Mouse (Mus musculus) granulocyte monocyte progenitor cell, adult 5-6 weeks (primary cell): Measurements from ENCODE around the gene Olfr1494. TPM values are rescaled to one million over a fixed set of nuclear protein-coding genes. Genes with fewer than 3 reads are reported as not detected.

Source experiments
- ATAC-seq: replicated peaks from 2 replicates; pipeline ENCODE4 v1.8.0; 2016; ENCODE audit warnings: mild to moderate bottlenecking, moderate TSS enrichment, inconsistent platforms; ENCODE audit not compliant: poor library complexity, severe bottlenecking
- total RNA-seq, 2 experiments: library from RNA; stranded (forward) in 1 of 2; stranded (reverse) in 1 of 2; fragments of 200-712, 200-1000 nt in 1 of 2; fragments of >200 nt in 1 of 2; fragmentation: Nextera tagmentation in 1 of 2; gene quantifications; 2 replicates each; pipeline ENCODE4 v1.2.3; 2014 to 2017

The Olfr1494 gene
- total RNA-seq (2014; fragmentation: Nextera tagmentation), result not detected in 2 replicates
- total RNA-seq (2017), result not detected in 2 replicates

DNA sequence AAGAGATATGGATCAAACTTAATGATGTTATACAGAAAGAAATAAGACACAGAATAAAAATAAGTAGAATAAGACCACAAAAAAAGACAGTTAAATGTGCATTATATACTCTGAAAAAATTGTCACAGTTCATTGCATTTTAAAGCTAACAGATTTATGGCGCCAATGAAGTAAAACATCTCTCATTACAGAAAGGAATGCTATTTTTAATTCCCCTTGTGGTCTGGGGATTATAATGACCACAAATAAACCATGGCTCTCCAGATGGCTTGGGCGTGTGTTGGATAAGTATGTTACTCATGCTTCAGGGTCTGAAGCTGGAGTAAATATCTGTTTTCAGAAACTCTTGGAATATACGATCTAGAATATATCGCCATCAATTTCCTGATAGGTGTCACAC is at the start of gene Olfr1494:
Olfr1494 (plus strand) TSS at position 301 of the 400 bp plus-strand sequence.
- ATAC-seq, result no peak

DNA sequence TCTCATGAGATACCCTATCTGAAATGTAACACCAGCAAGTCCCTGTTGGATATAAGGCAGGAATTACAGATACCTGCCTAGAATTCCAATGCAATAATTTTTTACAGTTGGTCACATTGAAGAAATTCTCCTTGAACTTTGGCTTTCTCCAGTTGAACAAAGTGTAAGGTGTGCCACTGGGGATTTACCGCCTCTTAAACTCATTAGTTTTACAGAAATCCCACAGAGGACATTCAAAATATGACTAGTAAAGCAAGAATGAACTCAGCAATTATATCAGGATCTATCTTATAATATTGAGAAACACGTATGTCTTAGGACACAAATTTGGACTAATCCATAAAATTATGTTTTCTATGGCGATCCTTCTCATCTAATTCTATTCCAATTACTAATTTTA is 42.6 kb upstream of the Olfr1494 start, which contains the start of gene Olfr1491:
Olfr1491 (plus strand) TSS at position 301 of the 400 bp plus-strand sequence.
- no peak for ATAC-seq

DNA sequence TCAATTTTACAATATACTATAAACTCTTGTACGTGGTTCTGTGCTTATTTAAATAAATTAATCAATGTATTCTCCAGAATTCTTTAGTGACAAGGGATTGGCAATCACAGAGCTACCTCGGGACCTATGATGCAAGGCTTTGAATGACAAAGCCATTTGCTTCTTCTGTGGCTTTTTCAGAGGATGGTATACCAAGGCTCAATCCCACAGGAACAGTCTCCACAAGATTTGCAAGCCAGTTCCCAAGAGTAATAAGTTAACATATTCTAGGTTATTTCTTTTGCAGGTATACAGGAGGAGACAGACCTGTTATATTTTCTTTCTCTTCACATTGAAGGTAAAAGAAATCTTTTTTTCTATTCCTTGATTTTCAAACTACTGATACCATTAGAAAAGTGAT is 16.6 kb upstream of the Olfr1494 start, which contains the start of gene Olfr1493-ps1:
Olfr1493-ps1 (plus strand) TSS at position 301 of the 400 bp plus-strand sequence.
- ATAC-seq, result no peak

DNA sequence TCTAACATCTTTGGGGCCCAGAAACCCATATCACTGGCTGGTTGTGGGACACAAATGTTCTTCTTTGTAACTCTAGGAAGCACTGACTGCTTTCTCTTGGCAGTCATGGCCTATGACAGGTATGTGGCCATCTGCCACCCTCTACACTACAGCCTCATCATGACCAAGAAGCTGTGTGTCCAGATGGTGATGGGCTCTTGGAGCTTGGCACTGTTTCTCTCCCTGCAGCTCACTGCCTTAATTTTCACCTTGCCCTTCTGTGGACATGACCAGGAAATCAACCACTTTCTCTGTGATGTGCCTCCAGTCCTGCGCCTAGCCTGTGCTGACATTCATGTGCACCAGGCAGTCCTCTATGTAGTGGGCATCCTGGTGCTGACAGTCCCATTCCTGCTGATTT is 9.8 kb downstream of the Olfr1494 start:
- no peak for ATAC-seq

DNA sequence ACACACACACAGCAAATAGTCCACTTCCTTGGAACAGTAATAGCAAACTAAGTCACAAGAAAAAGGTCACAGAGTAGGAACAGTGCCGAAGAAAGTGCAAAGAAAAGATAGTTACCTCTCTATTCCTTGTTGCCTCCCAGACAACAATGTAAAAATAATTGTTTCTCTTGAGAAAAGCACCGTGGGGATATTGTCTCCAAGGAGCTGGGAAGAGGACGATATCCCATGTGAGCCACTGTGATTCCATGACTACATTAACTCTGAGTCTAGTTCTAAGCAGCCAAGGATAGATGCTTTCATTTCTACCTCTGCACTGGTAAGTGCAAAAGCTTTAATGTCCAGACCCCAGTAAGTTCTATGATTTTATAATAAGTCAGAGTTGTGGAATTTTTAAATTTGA is 24.8 kb downstream of the Olfr1494 start, which contains the start of gene Olfr1495:
Olfr1495 (plus strand) TSS at position 301 of the 400 bp plus-strand sequence.
- ATAC-seq, result no peak

DNA sequence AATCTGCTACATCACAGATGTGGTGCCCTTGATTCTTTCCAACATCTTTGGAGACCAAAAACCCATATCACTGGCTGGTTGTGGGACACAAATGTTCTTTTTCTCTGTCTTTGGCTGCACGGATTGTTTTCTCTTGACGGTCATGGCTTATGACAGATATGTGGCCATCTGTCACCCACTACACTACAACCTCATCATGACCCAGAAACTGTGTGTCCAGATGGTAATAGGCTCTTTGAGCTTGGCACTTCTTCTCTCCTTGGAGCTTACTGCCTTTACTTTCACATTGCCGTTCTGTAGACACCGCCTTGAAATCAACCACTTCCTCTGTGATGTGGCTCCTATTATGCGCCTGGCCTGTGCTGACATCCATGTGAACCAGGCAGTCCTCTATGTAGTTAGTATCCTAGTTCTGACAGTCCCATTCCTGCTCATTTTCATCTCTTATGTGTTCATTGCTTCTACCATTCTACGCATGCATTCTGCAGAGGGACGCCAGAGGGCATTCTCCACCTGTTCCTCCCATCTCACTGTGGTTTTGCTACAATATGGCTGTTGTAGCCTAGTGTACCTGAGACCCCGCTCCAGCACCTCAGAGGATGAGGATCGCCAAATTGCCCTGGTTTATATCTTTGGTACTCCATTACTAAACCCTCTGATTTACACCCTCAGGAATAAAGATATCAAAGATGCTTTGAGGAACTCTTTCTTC is 29.2 kb downstream of the Olfr1494 start:
- no peak for ATAC-seq

DNA sequence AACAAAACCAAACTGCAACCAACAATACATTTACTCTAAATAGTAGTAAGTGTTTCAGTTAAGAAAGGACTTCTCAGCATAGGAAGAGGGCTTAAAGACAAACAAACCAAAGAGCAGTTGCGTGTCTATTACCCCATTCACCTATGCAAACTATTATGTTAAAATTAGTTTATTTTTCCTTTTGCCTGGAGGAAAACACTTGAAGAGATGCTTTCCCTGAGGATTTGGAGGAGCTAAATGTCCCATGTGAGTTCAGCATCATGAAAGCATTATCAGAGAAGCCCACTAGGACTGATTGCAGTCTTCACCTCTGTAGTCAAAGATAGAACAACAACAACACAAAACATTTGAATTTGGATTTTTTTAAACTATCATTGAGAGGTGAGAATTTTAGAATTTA is 38.0 kb downstream of the Olfr1494 start, which contains the start of gene Olfr1496:
Olfr1496 (plus strand) TSS at position 301 of the 400 bp plus-strand sequence.
- no peak for ATAC-seq

DNA sequence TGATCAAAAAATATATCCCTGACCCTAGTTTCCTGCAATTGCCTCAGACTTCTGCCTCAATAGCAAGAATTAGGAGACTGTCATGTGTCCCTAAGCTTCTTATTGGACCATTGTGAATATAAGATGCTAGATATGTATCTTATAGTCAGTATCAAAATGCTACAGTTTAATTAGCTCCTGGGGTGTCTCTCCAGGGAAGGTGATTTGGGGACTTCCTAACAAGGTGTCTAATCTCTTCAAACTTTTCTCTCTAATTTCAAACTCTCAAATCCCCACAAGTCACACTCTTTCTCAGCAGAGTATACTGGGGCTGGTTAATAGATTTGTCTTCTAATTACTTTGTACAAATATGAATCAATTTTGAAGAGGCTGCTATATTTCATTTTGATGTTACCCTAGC is 58.6 kb downstream of the Olfr1494 start, which contains the start of gene Olfr1497:
Olfr1497 (minus strand) TSS at position 101 of the 400 bp plus-strand sequence.
- ATAC-seq, result no peak

Other genes starting within 250 kb of the Olfr1494 start
- gene Olfr1477, start 239.2 kb upstream of the Olfr1494 start, total RNA-seq (2014; fragmentation: Nextera tagmentation), result not detected in 2 replicates
- not detected in 2 replicates for gene Olfr1477, start 239.2 kb upstream of the Olfr1494 start, total RNA-seq (2017)
- not detected in 2 replicates for gene Olfr1480, start 211.8 kb upstream of the Olfr1494 start, total RNA-seq (2014; fragmentation: Nextera tagmentation)
- gene Olfr1480, start 211.8 kb upstream of the Olfr1494 start, total RNA-seq (2017), result not detected in 2 replicates
- not detected in 2 replicates for gene Olfr1484, start 156.2 kb upstream of the Olfr1494 start, total RNA-seq (2014; fragmentation: Nextera tagmentation)
- gene Olfr1484, start 156.2 kb upstream of the Olfr1494 start, total RNA-seq (2017), result not detected in 2 replicates
- gene Olfr1487, start 122.4 kb upstream of the Olfr1494 start, total RNA-seq (2014; fragmentation: Nextera tagmentation), result not detected in 2 replicates
- not detected in 2 replicates for gene Olfr1487, start 122.4 kb upstream of the Olfr1494 start, total RNA-seq (2017)
- gene Olfr1489, start 108.1 kb upstream of the Olfr1494 start, total RNA-seq (2014; fragmentation: Nextera tagmentation), result not detected in 2 replicates
- not detected in 2 replicates for gene Olfr1489, start 108.1 kb upstream of the Olfr1494 start, total RNA-seq (2017)
- gene Olfr1490, start 88.6 kb upstream of the Olfr1494 start, total RNA-seq (2014; fragmentation: Nextera tagmentation), result not detected in 2 replicates
- gene Olfr1490, start 88.6 kb upstream of the Olfr1494 start, total RNA-seq (2017), result not detected in 2 replicates
- not detected in 2 replicates for gene Olfr1491, start 42.5 kb upstream of the Olfr1494 start, total RNA-seq (2014; fragmentation: Nextera tagmentation)
- gene Olfr1491, start 42.5 kb upstream of the Olfr1494 start, total RNA-seq (2017), result not detected in 2 replicates
- not detected in 2 replicates for gene Olfr1493-ps1, start 16.4 kb upstream of the Olfr1494 start, total RNA-seq (2014; fragmentation: Nextera tagmentation)
- not detected in 2 replicates for gene Olfr1493-ps1, start 16.4 kb upstream of the Olfr1494 start, total RNA-seq (2017)
- not detected in 2 replicates for gene Olfr1495, start 24.9 kb downstream of the Olfr1494 start, total RNA-seq (2014; fragmentation: Nextera tagmentation)
- gene Olfr1495, start 24.9 kb downstream of the Olfr1494 start, total RNA-seq (2017), result not detected in 2 replicates
- not detected in 2 replicates for gene Olfr1496, start 38.1 kb downstream of the Olfr1494 start, total RNA-seq (2014; fragmentation: Nextera tagmentation)
- not detected in 2 replicates for gene Olfr1496, start 38.1 kb downstream of the Olfr1494 start, total RNA-seq (2017)
- not detected in 2 replicates for gene Olfr1497, start 58.5 kb downstream of the Olfr1494 start, total RNA-seq (2014; fragmentation: Nextera tagmentation)
- not detected in 2 replicates for gene Olfr1497, start 58.5 kb downstream of the Olfr1494 start, total RNA-seq (2017)
- gene Olfr1499, start 79.7 kb downstream of the Olfr1494 start, total RNA-seq (2014; fragmentation: Nextera tagmentation), result not detected in 2 replicates
- not detected in 2 replicates for gene Olfr1499, start 79.7 kb downstream of the Olfr1494 start, total RNA-seq (2017)
- gene Olfr1500, start 90.8 kb downstream of the Olfr1494 start, total RNA-seq (2014; fragmentation: Nextera tagmentation), result not detected in 2 replicates
- not detected in 2 replicates for gene Olfr1500, start 90.8 kb downstream of the Olfr1494 start, total RNA-seq (2017)
- not detected in 2 replicates for gene Olfr1501, start 111.0 kb downstream of the Olfr1494 start, total RNA-seq (2014; fragmentation: Nextera tagmentation)
- gene Olfr1501, start 111.0 kb downstream of the Olfr1494 start, total RNA-seq (2017), result not detected in 2 replicates
- not detected in 2 replicates for gene Olfr1502, start 122.1 kb downstream of the Olfr1494 start, total RNA-seq (2014; fragmentation: Nextera tagmentation)
- not detected in 2 replicates for gene Olfr1502, start 122.1 kb downstream of the Olfr1494 start, total RNA-seq (2017)
- not detected in 2 replicates for gene Olfr1504, start 158.2 kb downstream of the Olfr1494 start, total RNA-seq (2014; fragmentation: Nextera tagmentation)
- gene Olfr1504, start 158.2 kb downstream of the Olfr1494 start, total RNA-seq (2017), result not detected in 2 replicates
- gene Olfr1505, start 173.8 kb downstream of the Olfr1494 start, total RNA-seq (2014; fragmentation: Nextera tagmentation), result not detected in 2 replicates
- not detected in 2 replicates for gene Olfr1505, start 173.8 kb downstream of the Olfr1494 start, total RNA-seq (2017)